Mouse (Mus musculus): ENCODE data around the gene Ap5b1. TPM values are rescaled to one million over a fixed set of nuclear protein-coding genes. Genes with fewer than 3 reads are reported as not detected.

The Ap5b1 gene
- polyA plus RNA-seq, 1 experiment from 2014 or later: 2.5 TPM

DNA sequence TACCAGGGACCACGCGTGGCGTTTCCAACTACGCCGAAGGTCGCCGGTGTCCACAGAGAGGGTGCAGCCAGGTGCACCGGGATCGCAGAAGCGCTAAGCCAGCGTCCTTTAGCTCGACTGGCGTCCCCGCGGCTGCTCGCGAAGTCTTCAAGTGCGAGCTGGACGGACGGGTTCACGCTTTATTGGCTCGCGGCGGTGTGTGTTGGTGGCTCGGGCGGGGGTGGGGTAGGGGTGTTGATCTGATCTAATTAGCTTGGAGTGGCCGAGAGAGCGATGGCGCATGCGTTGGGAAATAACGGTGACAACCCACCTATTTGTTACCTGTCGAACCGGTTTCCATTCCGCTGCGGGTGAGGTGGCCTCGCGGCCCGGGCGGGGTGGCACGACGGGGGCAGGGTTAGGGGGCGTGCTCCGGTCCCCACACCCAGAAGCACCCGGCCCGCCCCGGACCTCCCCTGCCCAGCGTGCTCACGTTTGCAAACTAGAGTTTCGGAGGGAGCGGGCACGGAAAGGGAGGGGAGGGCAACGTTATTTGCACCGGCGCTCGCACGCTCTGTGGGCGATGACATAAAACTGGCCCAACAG is 7.3 kb upstream of the Ap5b1 start, which contains the start of gene Ovol1:
TSS of gene Ovol1 (minus strand) at position 190 of the 585 bp plus-strand sequence.
- H3K36me3 ChIP-seq (ENCODE audit: control insufficient read depth, insufficient read depth, low read length): no peaks in the 10 kb centered on the region
- ATAC-seq (replicated peaks; ENCODE audit: low FRiP score): no peak
- H3K4me3 ChIP-seq (ENCODE audit: low read depth, low read length): peak within 1 kb of the TSS; percentile 21
- H3K4me2 ChIP-seq (ENCODE audit: low read depth, low read length, severe bottlenecking): peak within 1 kb of the TSS; percentile 52
- 1% methylated on average over 57 of the region's 57 CpGs for WGBS
- no peaks in the 10 kb centered on the region for H3K9me3 ChIP-seq (ENCODE audit: control insufficient read depth, low read length)
- H3K4me1 ChIP-seq (replicated peaks; ENCODE audit: control insufficient read depth, insufficient read depth, low read length): peaks cover 11% of the 10 kb centered on the region
- no peak for DNase-seq (ENCODE audit: low spot score)
- no peak within 1 kb of the TSS for H3K9ac ChIP-seq (ENCODE audit: low read length)
- no peak within 1 kb of the TSS for H3K27ac ChIP-seq (ENCODE audit: low read depth, low read length)
- H3K27me3 ChIP-seq (ENCODE audit: control insufficient read depth, insufficient read depth, low read length): peaks cover 58% of the 10 kb centered on the region

DNA sequence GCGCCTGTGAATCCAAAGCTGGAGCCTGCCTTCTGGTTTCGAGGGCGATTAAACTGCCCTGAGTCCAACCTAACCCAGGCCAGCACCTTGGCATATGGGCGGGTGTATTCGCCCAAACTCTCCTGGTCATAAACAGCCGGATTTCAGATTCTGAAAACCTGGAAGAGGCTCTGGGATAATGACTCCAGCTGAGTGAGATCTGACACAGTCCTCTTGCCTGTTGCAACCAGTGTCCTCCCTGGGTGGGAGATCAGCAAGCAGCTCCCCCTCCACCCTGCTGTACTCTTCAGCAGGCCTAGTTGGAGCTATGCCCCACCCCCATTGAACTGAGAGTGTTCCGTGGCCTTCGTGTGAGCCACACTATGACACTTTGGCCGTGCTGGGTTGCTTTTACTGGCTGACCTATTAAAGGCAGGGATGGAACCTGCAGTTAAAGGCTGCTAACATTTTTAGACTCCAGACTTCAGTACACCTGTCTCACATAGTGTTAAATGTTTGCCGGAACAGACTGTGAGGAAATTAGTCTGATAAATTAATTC is 6.5 kb upstream of the Ap5b1 start:
- no peak overlapping the region for H3K9ac ChIP-seq (ENCODE audit: low read length)
- H3K27me3 ChIP-seq (ENCODE audit: control insufficient read depth, insufficient read depth, low read length): peaks cover 58% of the 10 kb centered on the region
- H3K9me3 ChIP-seq (ENCODE audit: control insufficient read depth, low read length): no peaks in the 10 kb centered on the region
- ATAC-seq (replicated peaks; ENCODE audit: low FRiP score) (no peak), DNase-seq (ENCODE audit: low spot score) (no peak)
- peaks cover 11% of the 10 kb centered on the region for H3K4me1 ChIP-seq (replicated peaks; ENCODE audit: control insufficient read depth, insufficient read depth, low read length)
- H3K4me2 ChIP-seq (ENCODE audit: low read depth, low read length, severe bottlenecking): no peak overlapping the region
- no peak overlapping the region for H3K27ac ChIP-seq (ENCODE audit: low read depth, low read length)
- H3K4me3 ChIP-seq (ENCODE audit: low read depth, low read length): peak overlapping the region; percentile 21; the same call in 1 of the 2 replicates
- 17% methylated on average over 10 of the region's 10 CpGs for WGBS
- no peaks in the 10 kb centered on the region for H3K36me3 ChIP-seq (ENCODE audit: control insufficient read depth, insufficient read depth, low read length)

DNA sequence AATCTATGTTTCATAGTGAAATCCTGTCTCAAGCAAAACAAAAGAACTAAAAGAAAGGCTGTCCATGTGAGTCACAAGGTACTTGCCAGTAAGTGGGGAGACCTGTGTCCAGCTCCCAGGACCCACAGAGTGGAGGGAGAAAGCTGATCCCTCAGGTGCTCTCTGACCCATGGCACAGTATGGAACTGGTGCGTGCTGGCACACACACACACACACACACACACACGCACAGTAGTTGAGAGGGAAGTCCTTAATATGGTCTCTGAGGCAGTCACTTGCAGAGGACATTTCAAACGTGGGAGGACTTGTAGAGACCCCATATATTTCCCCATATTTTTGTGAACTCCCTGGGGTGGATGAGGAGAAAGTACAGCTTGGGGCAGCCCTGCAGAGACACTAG is 5.9 kb upstream of the Ap5b1 start:
- DNase-seq (ENCODE audit: low spot score) (no peak), ATAC-seq (replicated peaks; ENCODE audit: low FRiP score) (no peak)
- Histone ChIP-seq H3K27me3 (ENCODE audit: control insufficient read depth, insufficient read depth, low read length) (peaks cover 61% of the 10 kb centered on the region), H3K9ac (ENCODE audit: low read length) (no peak overlapping the region), H3K36me3 (ENCODE audit: control insufficient read depth, insufficient read depth, low read length) (no peaks in the 10 kb centered on the region), H3K27ac (ENCODE audit: low read depth, low read length) (no peak overlapping the region), H3K4me2 (ENCODE audit: low read depth, low read length, severe bottlenecking) (no peak overlapping the region), H3K4me3 (ENCODE audit: low read depth, low read length) (no peak overlapping the region), H3K4me1 (replicated peaks; ENCODE audit: control insufficient read depth, insufficient read depth, low read length) (peaks cover 11% of the 10 kb centered on the region), H3K9me3 (ENCODE audit: control insufficient read depth, low read length) (no peaks in the 10 kb centered on the region)
- 52% methylated on average over 3 of the region's 3 CpGs for WGBS

DNA sequence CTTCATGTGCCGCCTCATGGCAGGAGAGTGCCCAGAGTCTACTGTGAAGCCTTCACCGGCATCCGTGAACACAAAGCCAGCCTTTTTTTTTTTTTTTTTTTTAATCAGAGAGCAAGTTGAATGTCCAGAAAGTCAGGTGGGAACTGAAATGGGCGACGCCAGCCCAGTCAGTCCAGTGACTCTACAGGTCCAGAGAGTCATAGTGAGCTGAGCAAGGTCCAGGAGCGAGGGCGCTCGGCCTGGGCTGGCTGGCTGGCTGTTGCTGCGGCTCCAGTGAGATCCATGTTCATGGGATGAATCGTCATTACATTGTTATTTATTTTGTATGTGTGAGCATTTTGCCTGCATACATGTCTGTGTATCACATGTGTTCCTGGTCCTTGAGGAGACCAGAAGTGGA is 5.0 kb upstream of the Ap5b1 start:
- WGBS: 90% methylated on average over 10 of the region's 10 CpGs
- Histone ChIP-seq H3K9ac (ENCODE audit: low read length) (no peak overlapping the region), H3K9me3 (ENCODE audit: control insufficient read depth, low read length) (no peaks in the 10 kb centered on the region), H3K36me3 (ENCODE audit: control insufficient read depth, insufficient read depth, low read length) (no peaks in the 10 kb centered on the region), H3K4me3 (ENCODE audit: low read depth, low read length) (no peak overlapping the region), H3K4me2 (ENCODE audit: low read depth, low read length, severe bottlenecking) (no peak overlapping the region), H3K27me3 (ENCODE audit: control insufficient read depth, insufficient read depth, low read length) (peaks cover 57% of the 10 kb centered on the region), H3K4me1 (replicated peaks; ENCODE audit: control insufficient read depth, insufficient read depth, low read length) (peaks cover 11% of the 10 kb centered on the region), H3K27ac (ENCODE audit: low read depth, low read length) (no peak overlapping the region)
- ATAC-seq (replicated peaks; ENCODE audit: low FRiP score) (no peak), DNase-seq (ENCODE audit: low spot score) (no peak)

DNA sequence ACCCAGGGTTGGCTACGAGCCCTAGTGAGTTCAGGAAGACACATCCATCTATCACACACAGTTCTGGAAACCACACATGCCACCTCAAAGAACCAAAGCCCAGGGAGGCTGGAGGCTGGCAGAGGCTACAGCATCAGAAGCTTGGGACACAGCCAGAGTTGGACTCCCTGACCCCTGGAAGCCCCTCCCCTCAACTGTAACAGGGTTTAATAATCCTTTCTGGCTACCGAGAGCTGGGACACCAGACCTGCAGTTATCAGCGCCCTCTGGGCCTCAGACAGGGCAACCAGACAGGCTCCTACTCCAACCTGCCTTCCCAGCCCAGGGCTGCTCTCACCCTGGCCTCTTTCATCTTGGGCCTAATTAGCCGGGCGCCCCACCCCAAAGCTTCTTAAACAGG is 1.5 kb upstream of the Ap5b1 start:
- Histone ChIP-seq H3K27ac (ENCODE audit: low read depth, low read length) (no peak overlapping the region), H3K4me1 (replicated peaks; ENCODE audit: control insufficient read depth, insufficient read depth, low read length) (peaks cover 8% of the 10 kb centered on the region; the same call in 1 of the 2 replicates), H3K4me2 (ENCODE audit: low read depth, low read length, severe bottlenecking) (no peak overlapping the region), H3K36me3 (ENCODE audit: control insufficient read depth, insufficient read depth, low read length) (no peaks in the 10 kb centered on the region), H3K9me3 (ENCODE audit: control insufficient read depth, low read length) (no peaks in the 10 kb centered on the region), H3K27me3 (ENCODE audit: control insufficient read depth, insufficient read depth, low read length) (peaks cover 22% of the 10 kb centered on the region), H3K4me3 (ENCODE audit: low read depth, low read length) (no peak overlapping the region), H3K9ac (ENCODE audit: low read length) (no peak overlapping the region; the same call in 1 of the 2 replicates)
- 50% methylated on average over 5 of the region's 5 CpGs for WGBS
- no peak for ATAC-seq (replicated peaks; ENCODE audit: low FRiP score)
- no peak for DNase-seq (ENCODE audit: low spot score)

DNA sequence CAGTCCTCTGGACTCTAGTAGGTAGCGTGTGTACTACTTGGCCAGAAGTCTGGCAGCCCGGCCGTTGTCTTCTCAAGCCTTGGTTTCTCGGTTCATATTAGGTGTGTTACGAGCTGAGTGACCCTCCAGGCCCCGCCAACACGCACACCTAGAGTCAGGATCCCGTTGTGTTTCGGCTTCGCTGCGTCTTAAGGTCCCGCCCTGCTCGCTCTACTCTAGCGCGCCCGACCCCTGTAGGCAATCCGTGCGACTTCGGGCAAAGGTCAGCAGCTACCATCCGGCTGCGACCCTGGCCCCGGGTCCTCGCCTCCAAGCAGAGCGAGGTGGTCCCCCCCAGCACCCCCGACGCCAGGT is 668 bp upstream of the Ap5b1 start:
- peaks cover 8% of the 10 kb centered on the region; the same call in 1 of the 2 replicates for H3K4me1 ChIP-seq (replicated peaks; ENCODE audit: control insufficient read depth, insufficient read depth, low read length)

DNA sequence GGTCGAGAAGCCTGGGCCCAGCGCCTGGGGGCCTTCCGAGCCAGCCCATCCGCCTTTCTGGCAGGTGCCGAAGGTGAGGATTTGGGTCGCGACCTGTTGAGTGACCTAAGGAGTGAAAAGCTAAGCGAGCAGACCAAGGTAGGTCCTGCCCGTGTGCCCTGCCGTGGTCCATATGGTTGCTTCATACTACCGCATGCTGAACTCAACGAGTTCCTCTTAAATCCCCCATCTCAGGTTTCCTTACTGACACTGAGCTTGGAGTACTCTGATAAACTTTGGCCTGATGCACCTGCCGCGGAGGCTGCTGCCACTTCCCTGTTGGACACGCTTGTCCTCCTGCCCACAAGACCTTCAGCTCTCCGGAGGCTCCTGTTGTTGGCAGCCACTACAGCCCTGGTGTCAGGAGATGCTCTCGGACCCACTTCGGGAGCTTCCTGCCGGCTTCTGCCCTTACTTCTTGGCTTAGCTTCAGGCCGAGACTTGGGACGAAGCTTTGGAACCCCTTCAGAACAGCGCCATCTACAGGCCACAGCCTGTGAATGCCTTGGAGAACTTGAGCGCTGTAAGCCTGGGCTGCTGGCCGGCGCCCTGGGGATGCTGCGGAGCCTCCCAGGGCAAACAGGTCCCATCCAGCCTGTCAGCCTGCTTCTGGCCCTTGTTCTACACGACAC is 780 bp downstream of the Ap5b1 start:
- Histone ChIP-seq H3K4me2 (ENCODE audit: low read depth, low read length, severe bottlenecking) (peak overlapping the region; percentile 78), H3K27ac (ENCODE audit: low read depth, low read length) (no peak overlapping the region), H3K27me3 (ENCODE audit: control insufficient read depth, insufficient read depth, low read length) (peaks cover 4% of the 10 kb centered on the region), H3K4me3 (ENCODE audit: low read depth, low read length) (peak overlapping the region; percentile 68), H3K9ac (ENCODE audit: low read length) (peak overlapping the region; percentile 70), H3K4me1 (replicated peaks; ENCODE audit: control insufficient read depth, insufficient read depth, low read length) (peaks cover 8% of the 10 kb centered on the region; the same call in 1 of the 2 replicates), H3K36me3 (ENCODE audit: control insufficient read depth, insufficient read depth, low read length) (no peaks in the 10 kb centered on the region), H3K9me3 (ENCODE audit: control insufficient read depth, low read length) (no peaks in the 10 kb centered on the region)
- 9% methylated on average over 27 of the region's 27 CpGs for WGBS
- DNase-seq (ENCODE audit: low spot score) (peak; percentile 92), ATAC-seq (replicated peaks; ENCODE audit: low FRiP score) (peak; percentile 14)

More for the DNA sequence above, 668 bp upstream of the Ap5b1 start:
- ATAC-seq (replicated peaks; ENCODE audit: low FRiP score): peak; percentile 40
- Histone ChIP-seq H3K4me3 (ENCODE audit: low read depth, low read length) (peak overlapping the region; percentile 68), H3K9ac (ENCODE audit: low read length) (peak overlapping the region; percentile 70), H3K9me3 (ENCODE audit: control insufficient read depth, low read length) (no peaks in the 10 kb centered on the region), H3K36me3 (ENCODE audit: control insufficient read depth, insufficient read depth, low read length) (no peaks in the 10 kb centered on the region), H3K4me2 (ENCODE audit: low read depth, low read length, severe bottlenecking) (peak overlapping the region; percentile 78), H3K27me3 (ENCODE audit: control insufficient read depth, insufficient read depth, low read length) (peaks cover 13% of the 10 kb centered on the region), H3K27ac (ENCODE audit: low read depth, low read length) (no peak overlapping the region)
- WGBS: 2% methylated on average over 26 of the region's 26 CpGs
- no peak for DNase-seq (ENCODE audit: low spot score)

DNA sequence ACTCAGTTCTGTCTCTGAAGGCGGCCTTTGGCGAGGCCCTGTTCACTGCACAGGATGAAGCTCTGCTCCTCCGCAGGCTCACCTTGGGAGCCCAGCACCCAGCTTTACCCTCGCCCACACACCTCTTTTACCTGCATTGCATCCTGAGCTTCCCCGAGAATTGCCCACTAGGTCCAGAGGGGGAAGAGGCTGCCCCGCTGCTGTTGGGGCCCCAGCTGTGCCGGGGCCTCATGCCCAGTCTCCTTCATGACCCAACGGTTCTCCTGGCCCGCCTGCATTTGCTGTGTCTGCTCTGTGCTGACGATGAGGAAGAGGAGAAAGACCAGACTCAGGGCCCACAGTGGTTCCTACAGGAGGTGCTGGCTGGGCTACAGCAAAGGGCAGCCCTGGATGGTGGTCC is 1.7 kb downstream of the Ap5b1 start:
- Histone ChIP-seq H3K4me2 (ENCODE audit: low read depth, low read length, severe bottlenecking) (no peak overlapping the region), H3K9ac (ENCODE audit: low read length) (no peak overlapping the region), H3K27me3 (ENCODE audit: control insufficient read depth, insufficient read depth, low read length) (peaks cover 4% of the 10 kb centered on the region; the same call in 1 of the 2 replicates), H3K4me1 (replicated peaks; ENCODE audit: control insufficient read depth, insufficient read depth, low read length) (peaks cover 8% of the 10 kb centered on the region; the same call in 1 of the 2 replicates), H3K27ac (ENCODE audit: low read depth, low read length) (no peak overlapping the region), H3K4me3 (ENCODE audit: low read depth, low read length) (no peak overlapping the region), H3K36me3 (ENCODE audit: control insufficient read depth, insufficient read depth, low read length) (no peaks in the 10 kb centered on the region), H3K9me3 (ENCODE audit: control insufficient read depth, low read length) (no peaks in the 10 kb centered on the region)
- 88% methylated on average over 10 of the region's 10 CpGs for WGBS
- DNase-seq (ENCODE audit: low spot score): peak; percentile 54
- ATAC-seq (replicated peaks; ENCODE audit: low FRiP score): no peak

All from forebrain, embryonic 11.5 days (tissue).